Mouse (Mus musculus) small intestine, adult 2 months (tissue): ENCODE data around the gene Irf2bp1.

Experiments
- CTCF ChIP-seq: fragments of 200-500 bp; IDR thresholded peaks from 2 replicates; pipeline ENCODE4 v1.5.1; 2012; ENCODE audit warnings: low read depth, mild to moderate bottlenecking, control low read depth, inconsistent platforms, low read length, moderate library complexity, mixed read lengths; ENCODE audit not compliant: insufficient replicate concordance, insufficient read length; ENCODE audit errors: extremely low read depth
- POLR2A ChIP-seq: fragments of 200-500 bp; IDR thresholded peaks from 2 replicates; pipeline ENCODE4 v1.6.1; 2012; ENCODE audit warnings: low read depth, mild to moderate bottlenecking, control low read depth, inconsistent platforms, low read length, moderate library complexity

- no peak for TF ChIP-seq CTCF
- no peak for TF ChIP-seq POLR2A
These were observed 8.3 kb downstream of the Irf2bp1 start for GRCm38 (mm10) chr7:19012025-19012621.
